Mouse (Mus musculus) kidney, postnatal 25 days (tissue): ENCODE results near the gene Sgk1.

Experiments
- DNase-seq, 2 experiments: peaks; one replicate each; pipeline ENCODE4 v3.0.0; 2021; ENCODE audit warnings: mixed read lengths in 2 of 2

Sgk1 gene

GRCm38 (mm10) chr10:21978421-21978820 lies 96.4 kb downstream of the Sgk1 start:
- DNase-seq: no peak

DNA sequence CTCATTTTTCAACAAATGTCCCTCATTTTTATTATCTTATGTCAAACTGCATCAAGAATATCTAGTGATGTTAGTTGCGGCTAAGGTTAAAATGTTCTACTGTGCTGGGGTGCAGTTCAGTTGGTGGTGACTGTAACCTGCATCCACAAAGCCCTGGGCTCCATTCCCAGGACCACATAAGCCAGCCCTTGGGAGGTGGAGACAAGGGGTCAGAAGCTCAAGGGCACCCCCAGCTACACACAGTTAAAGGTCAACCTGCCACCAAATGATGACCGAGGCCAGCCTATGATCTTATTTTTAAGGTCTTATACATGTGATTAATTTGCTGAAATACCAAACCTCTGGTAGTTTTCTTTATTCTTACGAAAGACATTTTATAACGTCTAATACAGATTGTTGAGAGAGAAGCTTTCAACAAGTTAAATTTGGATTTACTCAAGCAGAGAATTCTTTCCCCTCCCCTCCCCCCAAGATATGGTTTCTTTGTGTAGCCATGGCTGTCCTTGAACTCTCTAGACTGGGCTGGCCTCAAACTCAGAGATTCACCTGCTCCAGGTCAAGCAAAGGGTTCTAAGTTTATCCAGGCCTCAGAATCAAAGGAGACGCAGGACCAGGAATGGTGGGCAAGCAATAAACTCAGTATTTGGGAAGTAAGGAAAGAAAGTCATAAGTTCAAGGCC lies 97.4 kb downstream of the Sgk1 start:
- DNase-seq: no peak

DNA sequence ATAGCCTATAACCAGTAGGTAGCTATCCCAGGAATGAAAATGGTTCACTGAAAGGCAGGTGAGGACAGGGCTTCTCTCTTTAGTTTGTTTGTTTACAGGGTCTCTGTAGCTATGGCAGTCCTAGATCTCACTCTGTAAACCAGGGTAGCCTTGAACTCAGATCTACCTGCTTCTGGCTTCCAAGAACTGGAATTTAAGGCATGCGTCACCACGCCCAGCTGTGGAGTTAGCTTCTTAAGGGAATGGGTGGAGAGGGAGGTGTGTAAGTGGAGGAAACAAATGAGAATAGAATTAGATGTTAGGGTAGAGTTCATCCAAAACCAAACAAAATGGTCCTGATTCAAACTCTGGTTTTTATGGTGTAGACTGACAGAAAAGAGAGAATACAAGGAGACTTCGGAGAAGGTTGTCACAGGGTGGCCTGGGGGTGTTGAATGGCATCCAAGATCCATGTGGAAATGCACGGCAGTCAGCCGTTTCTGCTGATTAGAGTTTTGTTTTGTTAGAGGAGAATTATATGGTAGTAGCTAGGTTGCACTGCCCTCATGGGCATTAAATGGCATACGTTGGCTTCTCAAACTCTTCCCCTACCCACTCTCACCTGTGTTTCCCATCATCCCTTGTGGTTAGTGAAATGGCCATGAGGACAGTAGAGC lies 98.9 kb downstream of the Sgk1 start:
- DNase-seq: no peak

DNA sequence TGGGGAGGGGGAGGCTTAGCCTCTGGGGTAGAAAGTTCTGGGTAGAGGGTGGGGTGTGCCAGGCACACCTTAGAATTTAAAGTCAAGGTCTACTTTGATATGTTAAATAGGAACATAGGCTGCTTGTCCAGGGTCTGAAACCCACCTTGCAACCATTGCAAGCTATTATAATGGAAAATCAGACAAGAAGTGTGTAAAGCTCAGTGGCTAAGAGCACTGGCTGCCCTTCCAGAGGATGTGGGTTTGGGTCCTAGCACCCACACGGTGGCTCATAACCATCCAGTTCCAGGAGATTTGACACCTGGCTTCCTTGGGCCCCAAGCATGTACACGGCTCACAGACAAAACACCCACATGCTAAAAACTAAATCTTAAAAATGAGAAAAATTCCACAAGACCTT lies 100.3 kb downstream of the Sgk1 start:
- no peak for DNase-seq

GRCm38 (mm10) chr10:21988489-21988888 lies 106.5 kb downstream of the Sgk1 start:
- DNase-seq: no peak

DNA sequence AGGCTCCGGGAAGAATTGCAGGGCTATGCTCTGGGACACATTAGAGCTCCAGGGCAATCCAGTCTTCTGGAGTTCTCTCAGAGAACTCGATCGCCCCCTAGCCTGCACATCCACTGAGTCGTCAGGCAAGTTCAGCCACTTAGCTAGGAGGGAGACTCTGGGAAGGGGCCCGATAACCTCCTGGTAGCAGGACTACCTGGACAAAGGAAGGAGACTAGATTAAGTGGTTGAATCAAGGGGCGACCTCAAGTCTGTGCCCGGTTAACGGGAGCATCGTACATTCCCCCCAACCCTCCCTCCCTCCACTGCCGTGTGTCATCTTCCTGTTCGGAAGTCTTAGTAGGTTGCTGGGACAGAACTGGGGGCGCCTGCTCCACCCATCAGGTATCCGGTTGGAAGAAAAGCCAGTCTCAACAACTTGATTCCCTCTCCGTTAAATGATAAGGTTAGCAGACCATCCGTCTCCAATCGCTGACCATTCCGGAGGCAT lies 109.4 kb downstream of the Sgk1 start:
- DNase-seq: peak; percentile 94 to 98

- DNase-seq: peak; percentile 58 to 80
Measured at GRCm38 (mm10) chr10:21991986-21992833, 110.2 kb downstream of the Sgk1 start.

DNA sequence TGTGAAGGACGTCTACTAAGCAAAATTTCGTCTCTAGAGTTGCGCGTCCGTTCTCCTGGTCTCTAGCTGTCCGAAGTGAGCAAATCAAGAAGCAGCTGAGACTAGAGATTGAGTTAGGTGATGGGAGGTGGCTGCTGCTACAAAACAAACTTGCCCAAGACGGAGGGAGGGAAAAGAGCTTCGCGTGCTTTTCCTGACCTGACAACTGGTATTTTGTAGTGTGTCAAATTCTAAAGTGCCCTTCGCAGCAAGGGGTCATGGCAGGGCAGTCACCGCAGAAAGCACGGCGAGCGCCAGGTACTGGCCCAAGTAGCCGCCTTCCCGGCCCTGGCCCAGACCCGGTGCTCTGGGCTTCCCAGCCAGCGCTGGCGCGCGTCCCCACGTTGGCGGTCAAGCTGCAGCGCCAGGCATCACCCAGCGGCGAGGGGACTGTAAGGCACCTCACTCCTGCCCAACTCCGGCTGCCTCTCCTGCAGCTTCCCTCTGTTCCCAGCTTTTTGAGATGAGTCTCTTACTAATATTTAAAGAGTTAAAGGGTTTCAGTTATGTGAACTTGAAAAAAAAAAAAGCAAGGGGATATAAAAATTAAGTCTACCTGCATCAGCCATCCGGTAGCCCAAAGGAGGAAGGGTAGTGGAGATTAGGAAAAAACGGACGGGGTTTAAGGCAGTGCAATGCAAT lies 111.0 kb downstream of the Sgk1 start:
- DNase-seq: peak; percentile 86 to 94

GRCm38 (mm10) chr10:21993515-21994373 lies 111.8 kb downstream of the Sgk1 start:
- DNase-seq: peak; percentile 78 to 90

DNA sequence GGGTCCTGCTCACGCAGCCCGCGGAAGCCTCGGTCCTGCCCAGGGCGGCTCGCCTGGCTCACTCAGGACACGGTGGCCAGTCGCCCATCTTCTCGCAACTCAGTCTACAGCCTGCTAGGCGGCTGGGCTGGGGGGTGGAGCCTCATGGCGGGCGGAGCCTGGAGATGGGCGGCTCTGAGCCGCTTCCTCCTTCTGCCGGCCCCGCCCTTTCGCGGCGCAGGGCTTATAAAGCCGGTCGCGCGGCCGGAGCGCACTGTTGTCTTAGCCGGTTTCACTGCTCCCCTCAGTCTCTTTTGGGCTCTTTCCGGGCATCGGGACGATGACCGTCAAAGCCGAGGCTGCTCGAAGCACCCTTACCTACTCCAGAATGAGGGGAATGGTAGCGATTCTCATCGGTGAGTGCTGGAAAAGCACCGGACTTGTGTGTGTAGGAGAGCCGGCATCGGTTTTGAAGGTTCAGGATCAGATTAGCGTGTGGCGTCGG lies 112.5 kb downstream of the Sgk1 start:
- peak; percentile 98 to 99 for DNase-seq

DNA sequence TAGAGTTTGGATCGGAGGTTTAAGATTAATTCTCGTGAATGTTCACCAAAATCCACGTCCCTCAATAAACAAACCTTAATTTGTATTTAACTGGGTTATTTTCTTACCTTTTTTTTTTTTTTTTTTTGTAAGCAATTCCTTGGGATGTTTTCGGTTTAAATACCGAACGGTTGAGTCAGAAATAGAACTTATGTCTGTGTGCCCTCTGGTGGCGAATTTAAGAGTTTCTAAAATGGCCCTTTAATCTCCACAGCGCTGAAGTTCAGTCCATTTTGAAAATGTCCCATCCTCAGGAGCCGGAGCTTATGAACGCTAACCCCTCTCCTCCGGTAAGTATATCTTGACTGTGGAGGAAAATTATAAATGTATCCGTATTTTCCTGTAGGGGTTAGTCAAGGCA lies 113.2 kb downstream of the Sgk1 start:
- DNase-seq: peak in 1 of 2 experiments; percentile 78

- DNase-seq: peak; percentile 82 to 93
Measured at GRCm38 (mm10) chr10:21995661-21996308, 113.8 kb downstream of the Sgk1 start.

DNA sequence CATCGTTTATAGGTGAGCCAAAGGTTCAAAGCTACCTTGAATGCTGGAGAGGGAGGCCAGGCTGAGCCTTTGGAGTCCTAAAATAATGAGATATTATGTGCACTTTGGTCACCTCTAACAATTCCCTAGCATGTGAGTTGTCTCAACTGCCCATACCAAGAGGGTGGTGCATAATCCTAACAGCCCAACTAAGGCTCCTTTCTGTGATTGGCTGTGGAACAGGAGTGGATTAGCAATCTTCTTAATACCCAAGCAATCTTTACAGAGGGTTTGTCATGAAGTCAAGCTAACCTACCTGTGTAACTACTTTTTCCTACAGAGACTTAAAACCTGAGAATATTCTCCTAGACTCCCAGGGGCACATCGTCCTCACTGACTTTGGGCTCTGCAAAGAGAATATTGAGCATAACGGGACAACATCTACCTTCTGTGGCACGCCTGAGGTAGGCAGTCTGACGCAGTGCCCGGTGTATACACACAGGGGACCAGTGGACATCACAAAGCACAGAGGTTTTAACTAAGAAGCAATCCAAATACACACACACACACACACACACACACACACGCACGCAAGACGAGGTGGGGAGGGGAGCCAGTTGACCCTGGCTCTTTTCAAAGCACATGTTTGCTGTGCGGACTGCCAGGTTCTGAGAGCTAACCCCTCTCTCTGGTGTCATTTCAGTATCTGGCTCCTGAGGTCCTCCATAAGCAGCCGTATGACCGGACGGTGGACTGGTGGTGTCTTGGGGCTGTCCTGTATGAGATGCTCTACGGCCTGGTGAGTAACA lies 114.9 kb downstream of the Sgk1 start:
- no peak for DNase-seq

- peak in 1 of 2 experiments; percentile 25 for DNase-seq
Measured at GRCm38 (mm10) chr10:21997550-21998204, 115.7 kb downstream of the Sgk1 start.

DNA sequence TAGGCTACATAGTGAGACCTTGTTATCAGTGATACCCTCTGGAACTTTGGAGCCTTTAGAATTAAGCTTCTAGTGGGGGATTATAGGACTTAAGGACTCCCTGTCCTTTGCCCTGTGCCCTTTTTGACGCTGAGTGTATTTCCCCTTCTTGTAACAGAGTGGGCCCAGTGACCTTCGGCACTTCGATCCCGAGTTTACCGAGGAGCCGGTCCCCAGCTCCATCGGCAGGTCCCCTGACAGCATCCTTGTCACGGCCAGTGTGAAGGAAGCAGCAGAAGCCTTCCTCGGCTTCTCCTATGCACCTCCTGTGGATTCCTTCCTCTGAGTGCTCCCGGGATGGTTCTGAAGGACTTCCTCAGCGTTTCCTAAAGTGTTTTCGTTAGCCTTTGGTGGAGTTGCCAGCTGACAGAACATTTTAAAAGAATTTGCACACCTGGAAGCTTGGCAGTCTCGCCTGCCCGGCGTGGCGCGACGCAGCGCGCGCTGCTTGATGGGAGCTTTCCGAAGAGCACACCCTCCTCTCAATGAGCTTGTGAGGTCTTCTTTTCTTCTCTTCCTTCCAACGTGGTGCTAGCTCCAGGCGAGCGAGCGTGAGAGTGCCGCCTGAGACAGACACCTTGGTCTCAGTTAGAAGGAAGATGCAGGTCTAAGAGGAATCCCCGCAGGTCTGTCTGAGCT lies 116.7 kb downstream of the Sgk1 start:
- peak; percentile 13 to 62 for DNase-seq

DNA sequence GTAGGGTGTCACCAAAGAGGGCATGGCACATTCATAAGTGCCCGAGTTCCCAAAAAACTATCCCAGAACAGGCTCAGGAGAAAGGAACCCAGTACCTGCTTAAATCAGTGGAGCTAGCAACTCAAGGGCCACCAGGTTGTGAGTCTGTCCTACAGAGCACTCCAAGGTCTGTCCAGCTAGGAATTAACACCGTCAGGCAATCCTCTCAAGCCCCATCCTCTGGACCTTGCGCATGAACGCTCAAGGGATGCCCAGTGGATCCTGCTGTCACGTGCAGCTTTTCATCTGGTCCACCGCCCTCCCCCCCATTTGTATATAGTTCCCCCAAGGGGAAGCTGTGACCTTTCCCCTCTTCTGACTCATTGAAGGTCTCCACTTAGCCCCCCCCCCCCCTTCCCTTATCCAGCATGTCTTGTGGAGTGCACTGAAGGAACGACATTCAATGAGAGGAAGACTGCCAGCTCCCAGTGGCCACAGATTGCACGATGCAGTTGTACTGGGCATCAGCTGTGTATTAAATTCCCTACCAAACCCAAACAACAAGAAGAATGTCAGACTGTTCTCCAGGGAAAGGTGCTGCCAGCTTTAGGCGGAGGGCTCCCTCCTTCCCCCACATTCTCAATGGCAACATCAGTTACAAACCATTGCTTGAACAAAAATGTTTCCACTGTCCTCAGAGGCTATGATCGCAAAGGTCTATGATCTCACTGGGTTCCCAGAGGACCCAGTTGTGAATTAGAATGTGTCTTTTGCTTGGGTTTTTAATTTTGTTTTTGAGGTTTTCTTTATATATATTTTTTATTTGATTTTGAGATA lies 118.7 kb downstream of the Sgk1 start:
- peak; percentile 33 to 85 for DNase-seq

GRCm38 (mm10) chr10:22001621-22002020 lies 119.6 kb downstream of the Sgk1 start:
- DNase-seq: no peak

GRCm38 (mm10) chr10:22004763-22005162 lies 122.8 kb downstream of the Sgk1 start:
- DNase-seq: no peak
